Mouse (Mus musculus): ENCODE results near the gene Slc6a4. TPM values are rescaled to one million over a fixed set of nuclear protein-coding genes. Genes with fewer than 3 reads are reported as not detected.
"Not testable (repeated sequence)": the region's sequence is repeated elsewhere in the genome, so short reads cannot be mapped to it uniquely, and the experiment has no call there.

Slc6a4 gene
- polyA plus RNA-seq, 1 experiment from 2014 or later = 0.46 TPM

DNA sequence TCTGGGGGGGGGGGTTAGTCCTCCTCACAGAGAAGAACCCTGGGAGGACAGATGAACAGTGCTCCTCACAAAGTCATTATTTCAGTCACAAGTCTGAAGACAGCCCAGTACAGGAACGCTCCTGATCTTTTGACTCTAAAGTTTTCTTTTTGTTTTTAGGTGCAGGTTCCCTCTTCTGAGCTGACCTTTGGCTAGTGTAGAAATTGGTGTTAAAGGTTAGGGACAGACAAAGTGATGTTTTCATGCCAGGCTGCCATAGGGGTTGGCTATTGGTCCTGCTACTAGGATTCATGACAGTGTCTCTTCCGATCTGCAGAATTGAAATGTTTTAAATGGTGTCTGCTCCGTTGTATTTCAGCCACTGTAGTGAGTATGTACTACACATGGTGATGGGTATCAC, 29.8 kb downstream of the Slc6a4 start:
- no peak overlapping the region for H3K27ac ChIP-seq (replicated peaks)
- no peaks in the 10 kb centered on the region for H3K27me3 ChIP-seq (replicated peaks; ENCODE audit: low read depth, poor library complexity, severe bottlenecking)
- no peaks in the 10 kb centered on the region for H3K36me3 ChIP-seq (replicated peaks)
- H3K4me3 ChIP-seq = no peak overlapping the region
- 87% methylated on average over 3 of the region's 3 CpGs for WGBS
- no peaks in the 10 kb centered on the region for H3K4me1 ChIP-seq
- H3K9me3 ChIP-seq = no peaks in the 10 kb centered on the region
- no peak for DNase-seq (ENCODE audit: low spot score)

DNA sequence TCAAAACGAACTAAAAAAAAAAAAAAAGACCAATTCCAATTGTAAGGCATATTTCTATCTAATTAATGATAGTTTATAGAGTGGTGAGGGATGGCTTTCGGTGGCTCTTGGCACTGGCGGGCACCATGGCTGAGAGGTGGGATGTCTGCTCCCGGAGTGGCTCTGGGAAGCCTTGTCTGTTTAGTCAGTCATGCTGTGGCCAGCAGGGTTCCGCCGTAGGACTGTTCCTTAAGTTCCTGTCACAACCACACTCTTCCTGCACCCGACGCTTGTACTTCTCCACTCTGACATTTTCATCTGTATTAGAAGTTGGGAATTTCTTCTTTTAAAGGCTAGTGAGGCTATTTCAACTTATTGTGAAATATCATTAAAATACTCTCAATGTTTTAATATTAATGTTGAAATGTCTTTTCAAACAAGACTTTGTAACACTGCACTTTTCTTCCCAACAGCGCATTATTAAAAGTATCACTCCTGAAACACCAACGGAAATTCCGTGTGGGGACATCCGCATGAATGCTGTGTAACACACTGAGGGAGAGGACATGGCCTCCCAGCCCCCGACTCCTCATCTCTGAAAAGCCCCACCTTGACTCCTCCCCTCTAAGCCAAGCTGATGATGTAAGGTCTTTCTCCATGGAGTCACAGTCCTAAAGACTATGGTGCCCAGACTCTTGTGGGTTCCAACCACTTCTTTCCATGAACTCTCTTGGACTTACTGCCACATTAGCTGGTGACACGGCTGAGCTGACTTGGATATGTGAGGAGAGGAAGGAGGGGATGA, 32.9 kb downstream of the Slc6a4 start:
- Histone ChIP-seq H3K9me3 (no peaks in the 10 kb centered on the region), H3K36me3 (replicated peaks) (no peaks in the 10 kb centered on the region), H3K4me3 (no peak overlapping the region), H3K4me1 (no peaks in the 10 kb centered on the region), H3K27me3 (replicated peaks; ENCODE audit: low read depth, poor library complexity, severe bottlenecking) (no peaks in the 10 kb centered on the region), H3K27ac (replicated peaks) (no peak overlapping the region)
- no peak for DNase-seq (ENCODE audit: low spot score)
- WGBS = 79% methylated on average over 14 of the region's 14 CpGs

DNA sequence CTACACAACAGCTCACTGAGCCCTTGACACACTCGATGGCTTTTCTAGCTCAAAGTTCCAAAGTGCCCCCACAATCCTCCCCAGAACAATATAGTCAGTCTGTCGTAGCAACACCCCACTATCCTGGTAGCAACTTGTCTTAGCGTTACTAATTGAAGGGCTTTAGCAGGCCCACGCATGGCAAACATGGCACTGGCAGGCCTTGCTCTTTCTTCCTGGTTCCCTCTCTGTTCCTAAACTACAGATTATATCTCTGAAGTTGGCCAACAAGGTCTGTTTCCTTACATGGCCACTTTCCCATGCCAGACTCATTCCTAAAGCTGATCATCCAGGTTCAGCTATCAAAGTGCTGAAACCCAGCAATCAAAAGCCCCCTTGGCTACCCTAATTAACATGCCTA, 43.5 kb downstream of the Slc6a4 start:
- Histone ChIP-seq H3K27me3 (replicated peaks; ENCODE audit: low read depth, poor library complexity, severe bottlenecking) (no peaks in the 10 kb centered on the region), H3K36me3 (replicated peaks) (peaks cover 27% of the 10 kb centered on the region), H3K9me3 (no peaks in the 10 kb centered on the region), H3K27ac (replicated peaks) (no peak overlapping the region), H3K4me3 (no peak overlapping the region), H3K4me1 (peaks cover 4% of the 10 kb centered on the region; the same call in 1 of the 2 replicates)
- 90% methylated on average over 4 of the region's 4 CpGs for WGBS
- no peak for DNase-seq (ENCODE audit: low spot score)

DNA sequence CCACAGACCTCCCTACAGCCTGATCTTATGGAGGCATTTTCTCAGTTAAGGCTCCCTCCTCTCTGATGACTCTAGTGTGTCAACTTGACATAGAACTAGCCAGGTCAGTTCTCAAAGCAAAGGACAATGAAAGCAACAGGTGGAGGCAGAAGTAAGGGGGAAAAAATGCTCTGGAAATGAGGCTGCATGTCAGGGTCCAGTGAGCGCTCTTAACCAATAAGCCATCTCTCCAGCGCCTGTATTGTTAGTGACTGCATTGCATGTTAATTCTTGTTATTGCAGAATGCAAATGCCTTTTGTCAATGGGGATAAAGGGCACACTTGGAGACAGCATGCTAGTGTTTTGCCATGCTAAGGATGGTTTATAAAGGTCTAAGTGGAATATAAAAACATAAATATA, 44.4 kb downstream of the Slc6a4 start:
- no peak for DNase-seq (ENCODE audit: low spot score)
- 78% methylated on average over 2 of the region's 2 CpGs for WGBS
- peaks cover 36% of the 10 kb centered on the region for H3K36me3 ChIP-seq (replicated peaks)
- no peaks in the 10 kb centered on the region for H3K9me3 ChIP-seq
- no peak overlapping the region for H3K4me3 ChIP-seq
- no peaks in the 10 kb centered on the region for H3K27me3 ChIP-seq (replicated peaks; ENCODE audit: low read depth, poor library complexity, severe bottlenecking)
- no peak overlapping the region for H3K27ac ChIP-seq (replicated peaks)
- H3K4me1 ChIP-seq = peaks cover 4% of the 10 kb centered on the region; the same call in 1 of the 2 replicates

DNA sequence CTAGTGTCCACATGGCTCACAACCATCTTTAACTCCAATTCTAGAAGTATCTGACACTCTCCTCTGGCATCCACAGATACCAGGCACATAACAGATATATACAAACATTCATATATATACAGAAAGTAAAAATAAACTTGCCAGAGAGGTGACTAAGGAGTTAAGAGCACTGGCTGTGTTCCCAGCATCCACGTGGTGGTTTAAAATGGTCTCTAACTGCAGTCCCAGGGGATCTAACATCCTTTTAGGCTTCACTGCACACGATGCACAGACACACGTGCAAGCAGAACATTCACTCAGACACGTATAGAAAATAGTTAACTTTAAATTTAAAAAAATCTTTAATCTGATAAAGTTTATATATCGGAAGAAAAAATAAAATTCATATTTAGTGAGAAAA, 63.5 kb downstream of the Slc6a4 start:
- no peak for DNase-seq (ENCODE audit: low spot score)
- Histone ChIP-seq H3K9me3 (no peaks in the 10 kb centered on the region), H3K27me3 (replicated peaks; ENCODE audit: low read depth, poor library complexity, severe bottlenecking) (no peaks in the 10 kb centered on the region), H3K4me1 (no peaks in the 10 kb centered on the region), H3K36me3 (replicated peaks) (peaks cover 23% of the 10 kb centered on the region), H3K27ac (replicated peaks) (no peak overlapping the region), H3K4me3 (no peak overlapping the region)
- WGBS = 78% methylated on average over 5 of the region's 5 CpGs

GRCm38 (mm10) chr11:77063406-77063805, 65.0 kb downstream of the Slc6a4 start:
- no peaks in the 10 kb centered on the region for H3K27me3 ChIP-seq (replicated peaks; ENCODE audit: low read depth, poor library complexity, severe bottlenecking)
- no peak for DNase-seq (ENCODE audit: low spot score)
- no peak overlapping the region for H3K4me3 ChIP-seq
- H3K27ac ChIP-seq (replicated peaks) = no peak overlapping the region
- 96% methylated on average over 2 of the region's 2 CpGs for WGBS
- H3K4me1 ChIP-seq = no peaks in the 10 kb centered on the region
- peaks cover 27% of the 10 kb centered on the region for H3K36me3 ChIP-seq (replicated peaks)
- H3K9me3 ChIP-seq = no peaks in the 10 kb centered on the region

- 96% methylated on average over 4 of the region's 4 CpGs for WGBS
- Histone ChIP-seq H3K4me3 (no peak overlapping the region), H3K4me1 (no peaks in the 10 kb centered on the region), H3K36me3 (replicated peaks) (peaks cover 65% of the 10 kb centered on the region), H3K27me3 (replicated peaks; ENCODE audit: low read depth, poor library complexity, severe bottlenecking) (no peaks in the 10 kb centered on the region), H3K9me3 (no peaks in the 10 kb centered on the region), H3K27ac (replicated peaks) (no peak overlapping the region)
- DNase-seq (ENCODE audit: low spot score) = no peak
Observed at GRCm38 (mm10) chr11:77068825-77069224, 70.4 kb downstream of the Slc6a4 start.

DNA sequence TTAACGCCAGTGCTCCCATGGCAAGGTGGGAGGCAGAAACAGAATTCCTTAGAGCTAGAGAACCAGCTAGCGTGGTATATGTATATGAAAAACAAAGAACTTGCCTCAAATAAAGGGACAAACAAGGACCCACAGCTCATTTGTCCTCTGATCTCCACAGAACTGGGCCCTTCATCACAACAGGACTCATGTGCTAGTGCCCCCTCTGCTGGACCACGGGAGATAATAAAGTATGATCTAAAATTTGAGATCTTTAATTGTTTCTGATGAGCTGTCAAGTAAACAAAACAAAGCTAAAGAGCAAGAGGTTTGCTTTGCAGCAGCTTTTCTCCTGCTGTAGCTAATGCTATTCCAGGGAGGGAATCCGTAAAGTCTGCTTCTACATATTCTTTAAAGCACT, 72.3 kb downstream of the Slc6a4 start:
- no peaks in the 10 kb centered on the region for H3K4me1 ChIP-seq
- WGBS = 82% methylated on average over 4 of the region's 4 CpGs
- no peaks in the 10 kb centered on the region for H3K9me3 ChIP-seq
- no peaks in the 10 kb centered on the region for H3K27me3 ChIP-seq (replicated peaks; ENCODE audit: low read depth, poor library complexity, severe bottlenecking)
- no peak overlapping the region for H3K27ac ChIP-seq (replicated peaks)
- no peak for DNase-seq (ENCODE audit: low spot score)
- peaks cover 70% of the 10 kb centered on the region for H3K36me3 ChIP-seq (replicated peaks)
- no peak overlapping the region for H3K4me3 ChIP-seq

- Histone ChIP-seq H3K4me3 (peak overlapping the region; percentile 96), H3K27ac (replicated peaks) (peak overlapping the region; percentile 94), H3K36me3 (replicated peaks) (peaks cover 40% of the 10 kb centered on the region)
- not testable (repeated sequence) for H3K27me3 ChIP-seq (replicated peaks; ENCODE audit: low read depth, poor library complexity, severe bottlenecking); H3K9me3 ChIP-seq; H3K4me1 ChIP-seq; DNase-seq (ENCODE audit: low spot score)
- 61% methylated on average over 4 of the region's 4 CpGs for WGBS
Observed at GRCm38 (mm10) chr11:77077331-77077730, 78.9 kb downstream of the Slc6a4 start.

DNA sequence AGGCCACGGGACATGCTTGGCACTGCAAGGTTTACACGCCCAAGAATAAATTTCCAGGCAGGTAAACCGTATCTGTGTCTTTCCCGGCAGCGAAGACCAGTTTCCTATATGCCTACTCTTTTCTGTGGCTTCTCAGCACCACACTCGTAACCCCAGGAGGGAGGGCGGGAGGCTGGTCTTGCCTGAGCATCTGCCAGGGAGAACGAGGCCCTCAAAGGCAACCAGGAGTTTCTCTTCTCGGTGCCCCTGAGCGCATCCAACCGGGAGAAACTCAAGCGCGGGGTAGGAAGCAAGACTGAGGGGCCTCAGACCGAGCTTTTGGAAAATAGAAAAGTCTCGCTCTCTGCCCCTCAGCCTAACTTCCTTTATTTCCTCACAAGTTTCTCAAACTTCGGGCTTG, 79.4 kb downstream of the Slc6a4 start:
- H3K4me3 ChIP-seq = peak overlapping the region; percentile 96
- WGBS = 2% methylated on average over 16 of the region's 16 CpGs
- peak overlapping the region; percentile 94 for H3K27ac ChIP-seq (replicated peaks)
- H3K4me1 ChIP-seq = peaks cover 10% of the 10 kb centered on the region
- H3K27me3 ChIP-seq (replicated peaks; ENCODE audit: low read depth, poor library complexity, severe bottlenecking) = peaks cover 7% of the 10 kb centered on the region
- peaks cover 36% of the 10 kb centered on the region for H3K36me3 ChIP-seq (replicated peaks)
- no peak for DNase-seq (ENCODE audit: low spot score)
- H3K9me3 ChIP-seq = no peaks in the 10 kb centered on the region

DNA sequence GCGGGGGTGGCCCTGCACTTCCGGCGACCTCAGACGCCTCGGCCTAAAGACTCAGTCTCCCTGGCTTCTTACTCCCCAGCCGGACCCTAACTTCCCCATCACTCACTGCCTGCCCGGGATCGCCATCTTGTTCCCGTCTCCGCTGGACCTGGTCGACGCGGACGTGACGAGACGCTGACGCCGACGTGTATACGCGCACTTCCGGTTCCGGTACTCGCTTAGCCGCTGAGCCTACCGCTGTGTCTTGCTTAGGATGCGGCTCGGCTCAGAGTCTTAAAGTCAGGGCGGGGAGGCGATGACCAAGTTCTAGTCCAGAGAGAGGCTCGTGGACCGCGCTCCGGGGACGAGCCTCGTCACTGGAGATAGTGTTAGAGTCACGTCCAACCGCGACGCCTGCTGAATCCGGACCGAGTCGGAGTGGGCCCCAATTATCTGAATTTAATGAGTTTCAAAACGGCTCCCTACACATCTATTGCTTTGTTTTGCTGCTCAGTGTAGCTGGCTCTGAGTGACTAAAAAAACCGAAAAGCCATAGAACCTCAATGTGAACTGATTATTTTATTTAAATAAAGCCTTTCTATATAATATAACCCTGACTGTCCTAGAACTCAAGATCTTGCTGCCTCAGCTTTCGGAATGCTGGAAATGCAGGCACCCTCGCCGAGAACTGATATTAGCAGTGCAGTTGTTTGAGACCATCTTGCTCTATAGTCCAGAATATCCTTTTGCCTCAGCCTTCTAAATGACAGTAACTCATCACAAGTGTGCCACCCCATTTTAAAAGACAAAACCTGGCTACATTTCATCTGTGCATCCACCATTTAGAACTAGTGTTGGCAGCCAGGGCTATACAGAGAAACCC, 80.1 kb downstream of the Slc6a4 start, which contains the start of gene Nsrp1:
Gene Nsrp1, minus strand, starts transcription at position 163 of the 862 bp plus-strand sequence.
- 4% methylated on average over 48 of the region's 48 CpGs for WGBS

GRCm38 (mm10) chr11:77079361-77079760, 81.0 kb downstream of the Slc6a4 start:
- Histone ChIP-seq H3K27me3 (replicated peaks; ENCODE audit: low read depth, poor library complexity, severe bottlenecking) (peaks cover 7% of the 10 kb centered on the region), H3K4me1 (peaks cover 10% of the 10 kb centered on the region), H3K4me3 (no peak overlapping the region), H3K36me3 (replicated peaks) (peaks cover 21% of the 10 kb centered on the region), H3K27ac (replicated peaks) (no peak overlapping the region), H3K9me3 (no peaks in the 10 kb centered on the region)
- DNase-seq (ENCODE audit: low spot score) = no peak
- 98% methylated on average over 1 of the region's 1 CpGs for WGBS

More for the DNA sequence above, 80.1 kb downstream of the Slc6a4 start, which contains the start of gene Nsrp1:
- DNase-seq (ENCODE audit: low spot score) = peak; percentile 96
- peak within 1 kb of the TSS; percentile 94 for H3K27ac ChIP-seq (replicated peaks)
- H3K9me3 ChIP-seq = no peaks in the 10 kb centered on the region
- H3K4me1 ChIP-seq = peaks cover 10% of the 10 kb centered on the region
- H3K4me3 ChIP-seq = peak within 1 kb of the TSS; percentile 96
- peaks cover 7% of the 10 kb centered on the region for H3K27me3 ChIP-seq (replicated peaks; ENCODE audit: low read depth, poor library complexity, severe bottlenecking)
- peaks cover 29% of the 10 kb centered on the region for H3K36me3 ChIP-seq (replicated peaks)

Data from embryonic facial prominence, embryonic 10.5 days (tissue).